Mouse (Mus musculus) retina, postnatal 1 day (tissue): ENCODE measurements around the gene Bcs1l.
A peak's percentile ranks its signal among the peaks of the same experiment; 100 is the strongest.

Experiments
- DNase-seq: peaks from one replicate; pipeline ENCODE4 v3.0.0-alpha.2; 2012

Gene Bcs1l

DNA sequence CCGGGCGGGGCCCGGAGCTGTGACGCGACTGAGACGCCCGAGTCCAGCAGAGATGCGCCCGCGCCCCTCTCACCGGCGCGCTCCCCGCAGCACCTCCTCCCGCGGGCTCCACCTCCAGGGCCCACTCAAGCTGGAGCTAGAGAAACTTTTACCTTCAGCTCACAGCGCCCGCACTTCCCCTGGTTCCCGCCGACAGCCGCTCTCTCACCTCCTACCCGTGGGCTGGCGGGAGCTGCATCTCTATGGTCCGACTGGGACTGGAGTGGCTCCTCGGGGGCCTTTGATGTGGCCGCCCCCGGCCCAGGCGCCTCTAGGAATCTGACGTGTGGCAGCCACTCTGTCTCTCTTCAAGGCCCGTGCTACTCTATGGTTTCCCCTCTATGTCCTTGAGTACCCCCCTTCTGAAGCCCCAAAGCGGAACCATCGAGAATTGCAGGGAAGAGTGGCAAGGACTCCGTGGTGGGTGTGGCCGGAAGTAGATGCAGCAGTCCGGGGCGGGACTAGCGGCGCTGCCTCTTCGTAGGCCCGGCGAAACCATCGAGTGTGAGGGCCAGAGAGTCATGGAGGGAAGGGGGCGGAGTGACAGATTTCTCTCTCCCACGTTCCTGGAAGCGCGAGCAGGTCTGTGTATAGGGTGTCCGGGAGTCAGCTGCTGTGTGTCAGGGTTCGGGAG, at the start of gene Bcs1l, which contains the start of gene Zfp142:
Gene Bcs1l (plus strand): TSS at position 517 of the 673 bp plus-strand sequence.
Gene Zfp142 (minus strand): TSS at position 474 of the 673 bp plus-strand sequence.
- peak; percentile 100 for DNase-seq

DNA sequence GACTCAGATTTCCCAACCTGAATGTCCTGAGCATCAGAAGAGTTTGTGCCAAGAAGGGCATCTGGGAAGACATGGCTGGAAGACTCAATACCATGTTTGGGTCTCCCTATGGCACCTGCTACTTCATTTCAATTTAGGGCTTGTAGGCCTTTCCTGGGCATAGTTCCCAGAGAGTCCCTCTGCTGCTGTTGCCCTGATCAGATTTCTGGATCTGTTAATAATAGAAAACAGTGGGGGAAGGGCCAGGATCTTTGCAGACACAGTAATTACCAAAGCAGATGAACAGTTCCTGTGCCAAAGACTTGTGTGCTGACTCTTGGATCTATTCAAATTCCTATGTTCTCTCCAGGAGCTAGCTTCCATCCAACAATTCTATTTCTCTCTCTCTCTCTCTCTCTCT, 49.4 kb upstream of the Bcs1l start:
- DNase-seq, result no peak

DNA sequence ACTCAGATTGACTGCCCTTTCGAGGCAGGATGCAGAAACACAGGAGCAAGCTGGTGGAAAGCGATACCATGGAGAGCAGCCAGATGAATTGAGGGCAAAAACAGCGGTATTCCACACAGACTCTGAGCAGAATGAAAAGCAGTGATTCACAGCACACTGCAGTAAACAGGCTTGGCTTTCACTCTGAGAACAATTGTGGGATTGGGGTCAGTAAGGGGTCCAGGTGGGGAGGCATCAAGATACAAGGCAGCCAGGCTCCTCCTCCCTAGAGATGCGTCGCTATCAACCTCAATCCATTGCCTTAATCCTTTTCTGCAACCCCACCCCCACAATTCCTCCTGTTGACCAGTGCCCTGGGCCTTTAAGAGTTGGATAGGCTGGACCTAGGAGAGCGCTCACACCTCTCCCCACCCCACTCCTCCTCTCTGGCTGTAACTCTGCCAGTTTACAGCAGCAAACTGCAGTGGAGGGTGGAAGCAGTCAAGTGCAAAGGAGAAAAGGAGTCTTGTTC, 45.6 kb upstream of the Bcs1l start, which contains the start of gene Plcd4:
Gene Plcd4 (plus strand): TSS at position 438 of the 511 bp plus-strand sequence.
- peak; percentile 77 for DNase-seq

DNA sequence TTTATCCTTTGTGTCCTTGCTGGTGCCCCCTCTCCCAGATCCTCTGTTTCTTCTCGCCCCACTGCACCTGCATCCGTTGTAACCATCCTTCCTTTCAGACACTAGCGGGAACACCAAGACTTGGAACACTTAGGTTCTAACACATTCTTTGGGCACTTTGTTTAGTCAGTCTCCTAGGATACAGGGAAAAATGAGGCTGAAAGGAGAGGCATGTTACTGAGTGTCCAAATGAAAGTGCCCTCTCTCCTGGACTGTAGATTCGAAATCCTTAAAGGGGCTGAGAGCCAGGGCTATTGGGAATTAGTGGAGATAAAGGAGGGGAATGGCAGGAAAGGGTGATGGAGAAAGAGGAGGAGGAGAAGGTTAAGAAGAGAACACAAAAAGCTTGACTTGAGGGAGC, 43.9 kb upstream of the Bcs1l start, which contains the start of gene Usp37:
Gene Usp37 (minus strand): TSS at position 101 of the 400 bp plus-strand sequence.
- no peak for DNase-seq

GRCm38 (mm10) chr1:74559061-74559460, 29.0 kb upstream of the Bcs1l start:
- no peak for DNase-seq

- DNase-seq, result no peak
Measured at GRCm38 (mm10) chr1:74565834-74566233, 22.3 kb upstream of the Bcs1l start.

DNA sequence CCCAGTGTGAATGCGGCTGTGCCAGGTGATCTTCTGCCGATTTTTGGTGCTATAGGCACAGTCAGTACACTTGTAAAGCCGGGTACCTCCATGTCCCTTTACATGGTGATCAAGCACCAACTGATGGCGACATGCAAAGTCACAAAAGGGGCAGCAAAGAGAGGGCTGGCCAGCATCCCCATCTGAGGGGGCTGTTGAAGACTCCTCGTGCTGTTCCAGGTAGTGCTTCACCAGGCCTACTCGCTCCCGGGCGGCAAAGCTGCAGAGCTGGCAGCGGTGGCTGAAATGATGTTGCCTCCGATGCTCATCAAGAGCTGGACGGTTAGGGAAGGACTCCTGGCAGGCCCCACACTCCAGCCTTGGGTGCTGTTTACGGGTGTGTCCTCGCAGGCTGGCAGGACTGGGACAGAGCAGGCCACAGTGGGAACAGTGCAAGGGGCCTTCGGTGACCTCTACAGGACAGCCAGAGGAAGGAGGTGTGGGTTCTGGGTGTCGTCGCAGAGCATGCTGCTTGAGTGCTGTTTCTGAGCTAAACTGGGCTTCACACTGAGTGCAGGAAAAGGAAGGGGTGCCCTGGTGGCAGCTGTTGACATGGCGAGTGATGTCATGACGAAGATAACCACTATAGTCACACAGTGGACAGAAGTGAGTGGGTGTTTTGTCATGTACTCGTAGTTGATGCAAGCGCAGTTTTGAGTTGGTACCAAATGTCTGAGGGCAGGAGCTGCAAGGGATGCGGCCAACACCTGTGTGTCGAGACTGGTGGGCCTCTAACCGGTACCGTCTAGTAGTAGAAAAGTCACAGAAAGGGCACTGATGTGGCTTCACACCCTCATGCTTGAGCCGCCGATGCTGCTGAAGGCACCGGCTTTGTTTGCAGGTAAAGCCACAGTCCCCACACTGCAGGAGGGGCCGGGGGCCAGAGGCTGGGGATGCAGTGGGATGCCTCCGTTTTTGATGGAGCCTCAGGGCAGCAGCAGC, 18.1 kb upstream of the Bcs1l start:
- DNase-seq, result no peak

GRCm38 (mm10) chr1:74582621-74583020, 5.5 kb upstream of the Bcs1l start:
- DNase-seq, result no peak

GRCm38 (mm10) chr1:74584616-74585398, 3.3 kb upstream of the Bcs1l start:
- no peak for DNase-seq

- no peak for DNase-seq
Measured at GRCm38 (mm10) chr1:74587233-74587772, 786 bp upstream of the Bcs1l start.

GRCm38 (mm10) chr1:74594434-74594833, 6.3 kb downstream of the Bcs1l start:
- no peak for DNase-seq

- DNase-seq, result no peak
Measured at GRCm38 (mm10) chr1:74600501-74601266, 12.6 kb downstream of the Bcs1l start.

DNA sequence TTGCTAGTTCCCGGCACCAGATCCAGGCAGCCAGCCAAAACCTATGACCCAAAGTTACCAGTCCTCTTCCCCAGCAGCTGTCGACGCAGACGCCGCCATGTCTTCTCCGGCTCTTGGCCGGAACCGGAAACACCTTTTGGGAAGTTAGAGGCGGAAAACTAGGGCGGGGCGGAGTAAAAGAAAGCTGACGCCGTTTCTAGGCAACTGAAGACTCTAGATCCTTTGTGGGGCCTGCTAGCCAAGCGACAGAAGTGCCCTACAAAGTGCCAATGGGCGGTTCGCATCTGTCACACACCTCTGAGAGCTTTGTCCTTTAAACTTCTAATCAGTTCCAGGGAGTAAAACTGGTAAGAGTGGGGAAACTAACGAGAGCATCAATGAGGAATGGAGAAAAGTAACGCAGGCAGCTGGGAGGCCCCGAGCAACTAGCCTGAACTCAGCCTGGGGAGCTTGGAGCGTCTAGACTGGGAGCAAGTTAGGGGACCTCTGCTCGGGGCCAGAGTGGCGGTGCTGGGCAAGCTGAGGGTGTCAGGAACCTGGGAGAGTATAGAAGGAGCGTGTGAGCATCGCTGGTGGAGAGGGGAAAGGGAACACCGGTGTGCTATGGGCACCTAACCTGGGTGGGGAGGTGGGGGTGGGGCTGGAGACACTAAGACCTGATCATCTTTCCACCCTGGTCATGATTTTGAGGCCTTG, 13.3 kb downstream of the Bcs1l start, which contains the start of the genes Rnf25 and Stk36:
Gene Rnf25 (minus strand): TSS at position 131 of the 696 bp plus-strand sequence.
Gene Stk36 (plus strand): TSS at position 179 of the 696 bp plus-strand sequence.
- peak; percentile 97 for DNase-seq

DNA sequence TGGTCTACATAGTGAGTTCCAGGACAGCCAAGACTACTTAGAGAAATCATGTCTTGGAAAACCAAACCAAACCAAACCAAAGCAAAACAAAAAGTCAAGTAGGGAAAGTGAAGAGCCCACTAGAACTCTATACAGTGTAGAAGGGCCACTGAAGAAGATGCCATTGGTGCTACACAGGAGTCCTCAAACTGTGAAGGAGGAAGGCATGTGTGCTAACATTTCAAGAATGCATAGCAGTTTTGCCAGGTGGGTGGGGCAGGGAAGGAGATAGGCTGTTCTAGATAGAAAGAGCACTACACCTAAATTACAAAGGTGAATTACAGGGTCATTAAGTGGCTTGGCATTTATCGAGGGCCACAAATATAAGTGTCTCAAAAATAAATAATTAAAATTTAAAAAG, 36.1 kb downstream of the Bcs1l start:
- DNase-seq, result no peak

- no peak for DNase-seq
Measured at GRCm38 (mm10) chr1:74626076-74626475, 38.0 kb downstream of the Bcs1l start.

DNA sequence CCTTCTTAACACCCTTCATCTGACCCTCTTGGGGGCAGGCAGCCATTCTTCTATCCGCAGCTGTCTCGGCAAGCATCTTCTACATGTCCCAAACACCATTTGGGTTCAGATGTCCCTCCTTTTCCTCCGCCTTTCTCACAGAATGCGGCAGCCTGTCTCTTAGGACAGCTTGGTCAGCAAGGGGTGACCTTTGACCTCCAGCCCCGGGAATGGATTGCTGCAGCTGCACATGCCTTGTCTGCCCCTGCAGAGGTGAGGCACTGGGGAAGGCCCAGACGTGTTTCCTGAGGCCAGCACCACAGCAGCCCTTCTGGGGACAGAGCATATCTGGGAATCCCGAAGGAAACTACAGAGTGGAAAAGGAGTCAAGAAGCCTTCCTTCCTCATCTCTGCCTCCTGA, 39.9 kb downstream of the Bcs1l start:
- DNase-seq, result no peak

GRCm38 (mm10) chr1:74632734-74633133, 44.6 kb downstream of the Bcs1l start:
- DNase-seq, result no peak
